8 mouse cellular contexts compared by ENCODE assay signal in genomic region chr10:85128453-85128852, GRCm38 (mm10). TPM values are rescaled to one million over a fixed set of nuclear protein-coding genes. Genes with fewer than 3 reads are reported as not detected.
DNase-seq lines count a peak whose midpoint lies in the region; ATAC-seq lines count a peak whose summit lies in the region.

No protein-coding gene starts in this region.

- H3K36me3 ChIP-seq in hindbrain, embryonic 10.5 days, result peaks cover 47% of the 10 kb centered on the region
- peaks cover 23% of the 10 kb centered on the region for H3K36me3 ChIP-seq in limb, embryonic 13.5 days
- peaks cover 26% of the 10 kb centered on the region for H3K36me3 ChIP-seq in midbrain, embryonic 13.5 days

- peak overlapping the region; percentile 31; the same call in 1 of the 2 replicates for H3K9ac ChIP-seq in limb, embryonic 13.5 days
- 0 out of 2 replicates have a peak overlapping the region, but pooled peaks have one; percentile 37 for H3K9ac ChIP-seq in midbrain, embryonic 13.5 days (replicated peaks)

- peak; percentile 53 for DNase-seq in embryo, embryonic 11 days
- no peak for DNase-seq in embryo, embryonic 10.5 days (ENCODE audit: low spot score)
- DNase-seq in c-Kit-positive CD71-positive TER-119-negative erythroid progenitor cells, embryonic 14.5 days (ENCODE audit: low read depth), result peak; percentile 28
- DNase-seq in hindbrain, embryonic 10.5 days (ENCODE audit: low spot score), result peak; percentile 11
- DNase-seq in thymus, postnatal 36 days, result peak; percentile 27 to 29
- no peak for DNase-seq in MN1 (ENCODE audit: low spot score)

- no peaks in the 10 kb centered on the region for H3K27me3 ChIP-seq in hindbrain, embryonic 10.5 days (ENCODE audit: insufficient read depth, poor library complexity, severe bottlenecking)
- no peaks in the 10 kb centered on the region for H3K27me3 ChIP-seq in limb, embryonic 13.5 days
- H3K27me3 ChIP-seq in midbrain, embryonic 13.5 days, result no peaks in the 10 kb centered on the region

- peak overlapping the region; percentile 69 for H3K4me2 ChIP-seq in limb, embryonic 13.5 days (replicated peaks)
- peak overlapping the region; percentile 67 for H3K4me2 ChIP-seq in midbrain, embryonic 13.5 days (replicated peaks)

- H3K4me3 ChIP-seq in hindbrain, embryonic 10.5 days, result peak overlapping the region; percentile 83
- peak overlapping the region; percentile 69 for H3K4me3 ChIP-seq in limb, embryonic 13.5 days
- peak overlapping the region; percentile 59 for H3K4me3 ChIP-seq in midbrain, embryonic 13.5 days (replicated peaks)

- H3K27ac ChIP-seq in hindbrain, embryonic 10.5 days, result peak overlapping the region; percentile 91
- peak overlapping the region; percentile 39; the same call in 1 of the 2 replicates for H3K27ac ChIP-seq in limb, embryonic 13.5 days
- peak overlapping the region; percentile 40; the same call in 1 of the 2 replicates for H3K27ac ChIP-seq in midbrain, embryonic 13.5 days

- H3K9me3 ChIP-seq in hindbrain, embryonic 10.5 days, result no peaks in the 10 kb centered on the region
- no peaks in the 10 kb centered on the region for H3K9me3 ChIP-seq in limb, embryonic 13.5 days
- no peaks in the 10 kb centered on the region for H3K9me3 ChIP-seq in midbrain, embryonic 13.5 days

- 24% methylated on average over 7 of the region's 7 CpGs for WGBS in hindbrain, embryonic 10.5 days
- 21% methylated on average over 7 of the region's 7 CpGs for WGBS in limb, embryonic 13.5 days
- 29% methylated on average over 7 of the region's 7 CpGs for WGBS in midbrain, embryonic 13.5 days

- peak; percentile 5; the same call in 1 of the 2 replicates for ATAC-seq in limb, embryonic 13.5 days (ENCODE audit: low FRiP score, low read depth)
- ATAC-seq in midbrain, embryonic 13.5 days, result 0 out of 2 replicates have a peak, but pooled peaks have one; percentile 6

- peaks cover 19% of the 10 kb centered on the region for H3K4me1 ChIP-seq in hindbrain, embryonic 10.5 days (replicated peaks)
- peaks cover 17% of the 10 kb centered on the region for H3K4me1 ChIP-seq in limb, embryonic 13.5 days
- H3K4me1 ChIP-seq in midbrain, embryonic 13.5 days (replicated peaks), result peaks cover 21% of the 10 kb centered on the region

RNA-seq across cellular contexts. Expression of gene Mterf2, which starts 0.6 kb away (rescaled TPM):
- polyA plus RNA-seq in hindbrain, embryonic 10.5 days (2016; fragmentation: Nextera tagmentation; extraction: Ambion mirVana), result 26.7 and 28.1 TPM in 2 replicates
- polyA plus RNA-seq in limb, embryonic 13.5 days (2015; fragmentation: Nextera tagmentation; extraction: Ambion mirVana), result 23.7 and 24.3 TPM in 2 replicates
- polyA plus RNA-seq in midbrain, embryonic 13.5 days (2015; fragmentation: Nextera tagmentation; extraction: Ambion mirVana), result 31.8 and 37.0 TPM in 2 replicates

RNA-seq across cellular contexts. Expression of gene Tmem263, which starts 26.0 kb away (rescaled TPM):
- 45.3 and 49.3 TPM in 2 replicates for polyA plus RNA-seq in hindbrain, embryonic 10.5 days (2016; fragmentation: Nextera tagmentation; extraction: Ambion mirVana)
- polyA plus RNA-seq in limb, embryonic 13.5 days (2015; fragmentation: Nextera tagmentation; extraction: Ambion mirVana), result 133 and 144 TPM in 2 replicates
- polyA plus RNA-seq in midbrain, embryonic 13.5 days (2015; fragmentation: Nextera tagmentation; extraction: Ambion mirVana), result 55.9 and 59.9 TPM in 2 replicates

RNA-seq across cellular contexts. Expression of gene Fhl4, which starts 26.2 kb away (rescaled TPM):
- polyA plus RNA-seq in hindbrain, embryonic 10.5 days (2016; fragmentation: Nextera tagmentation; extraction: Ambion mirVana), result 1.2 and 1.3 TPM in 2 replicates
- 1.4 and 1.7 TPM in 2 replicates for polyA plus RNA-seq in limb, embryonic 13.5 days (2015; fragmentation: Nextera tagmentation; extraction: Ambion mirVana)
- polyA plus RNA-seq in midbrain, embryonic 13.5 days (2015; fragmentation: Nextera tagmentation; extraction: Ambion mirVana), result 1.8 and 2.7 TPM in 2 replicates

RNA-seq across cellular contexts. Expression of gene Cry1, which starts 56.4 kb away (rescaled TPM):
- 28.2 and 35.7 TPM in 2 replicates for polyA plus RNA-seq in hindbrain, embryonic 10.5 days (2016; fragmentation: Nextera tagmentation; extraction: Ambion mirVana)
- 37.7 and 39.4 TPM in 2 replicates for polyA plus RNA-seq in limb, embryonic 13.5 days (2015; fragmentation: Nextera tagmentation; extraction: Ambion mirVana)
- polyA plus RNA-seq in midbrain, embryonic 13.5 days (2015; fragmentation: Nextera tagmentation; extraction: Ambion mirVana), result 31.3 and 31.7 TPM in 2 replicates

Comparison
In these comparisons a context has a peak if more than half of its experiments do, and no peak if none do; other contexts are left out.
1. DNase-seq: peak in embryo, embryonic 11 days (single experiment), c-Kit-positive CD71-positive TER-119-negative erythroid progenitor cells, embryonic 14.5 days (single experiment), hindbrain, embryonic 10.5 days (single experiment) and thymus, postnatal 36 days (2 of 2); none in embryo, embryonic 10.5 days (single experiment) and MN1 (single experiment).
2. H3K27ac ChIP-seq: peak in every context shown above with its lines; median percentile 91 in hindbrain, embryonic 10.5 days; 40 in midbrain, embryonic 13.5 days; 39 in limb, embryonic 13.5 days.
3. Peak in every context shown above with its lines, with median percentiles within 50 percentile points of each other: H3K4me3 ChIP-seq.